Comparison of ENCODE assay signal across 12 mouse cellular contexts in the genomic region with DNA sequence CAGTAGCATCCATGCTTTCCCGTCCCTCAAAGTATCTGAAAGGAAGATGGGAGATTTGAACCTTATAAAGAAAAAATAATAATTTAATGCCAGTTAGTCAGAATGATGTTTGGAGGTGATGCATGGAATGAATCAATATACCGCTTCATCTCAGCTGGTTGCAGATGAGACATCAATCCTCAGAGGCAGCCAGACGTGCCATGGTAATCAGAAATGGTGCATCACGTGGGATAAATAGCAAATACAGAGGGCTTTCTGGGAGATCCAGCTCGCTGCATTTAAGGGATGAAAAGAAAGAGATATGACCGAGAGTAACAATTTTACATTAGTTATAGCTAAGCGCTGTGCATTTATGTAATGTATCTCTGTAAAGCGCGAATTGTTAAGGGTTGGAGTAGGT.
"Had no signal": no experiment of that assay in that cellular context is flagged by ENCODE, and none has a peak within 500 bp of the region (broad histone marks: within the 10 kb centered on the region; RNA-seq: fewer than 3 reads in every experiment).

No protein-coding gene starts in this region.

- H3K9me3 ChIP-seq: kidney, embryonic 15.5 days; limb, embryonic 10.5 days; liver, embryonic 15.5 days had no signal

- H3K4me1 ChIP-seq: liver, embryonic 15.5 days had no signal

- H3K4me2 ChIP-seq: kidney, embryonic 15.5 days; liver, embryonic 11.5 days; liver, embryonic 15.5 days had no signal

- H3K27ac ChIP-seq: kidney, embryonic 15.5 days; limb, embryonic 10.5 days; liver, embryonic 15.5 days; stomach, postnatal 0 days had no signal

- DNase-seq: kidney, adult 2 months; kidney, postnatal 14 days; lung, adult 2 months; lung, postnatal 36 days had no signal

- H3K9ac ChIP-seq: kidney, embryonic 15.5 days; liver, embryonic 15.5 days had no signal

- H3K36me3 ChIP-seq: kidney, embryonic 15.5 days; limb, embryonic 10.5 days; liver, embryonic 15.5 days had no signal

- H3K4me3 ChIP-seq: kidney, embryonic 15.5 days; limb, embryonic 10.5 days; liver, embryonic 15.5 days; myocyte had no signal

- ATAC-seq: intestine, embryonic 16.5 days; lung, postnatal 0 days had no signal

- H3K27me3 ChIP-seq: kidney, embryonic 15.5 days; liver, embryonic 15.5 days had no signal
